Mouse (Mus musculus): ENCODE measurements at regions not wholly inside any gene's neighbourhood (a gene's known extent, or its start where the extent isn't known, plus 50 kb on each side); places are given as distances from the start of the nearest gene placed in this dataset.

DNA sequence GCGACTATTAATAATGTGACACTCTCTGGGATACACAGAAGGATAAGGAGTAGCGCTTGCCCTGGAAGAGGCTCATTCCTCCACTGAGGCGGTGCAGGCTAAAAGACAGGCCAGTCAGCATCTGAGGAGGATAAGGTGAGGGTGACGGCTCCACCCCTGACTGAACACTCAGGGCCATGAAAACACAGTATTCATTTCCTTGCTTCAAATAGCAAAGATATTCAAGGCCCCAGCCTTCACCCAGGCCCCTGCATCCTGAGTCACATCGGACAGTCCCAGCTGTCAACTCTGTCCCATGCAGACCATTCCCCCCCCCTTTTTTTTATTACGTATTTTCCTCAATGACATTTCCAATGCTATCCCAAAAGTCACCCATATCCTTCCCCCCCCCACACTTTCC is 118.9 kb upstream of the 1700012A03Rik start:
- TF ChIP-seq CTCF (IDR thresholded peaks at IDR 0.05; ENCODE audit: extremely low read depth, insufficient read depth, insufficient read length, insufficient replicate concordance) (no peak), POLR2A (IDR thresholded peaks at IDR 0.05; ENCODE audit: low read depth, low read length) (no peak)

All from spleen, adult 2 months (tissue).